Mouse (Mus musculus) kidney, postnatal 14 days (tissue): ENCODE data around the gene Cd248.

Source experiments
- DNase-seq: peaks from one replicate; pipeline ENCODE4 v3.0.0; 2022; ENCODE audit warnings: mixed read lengths

Gene Cd248

GRCm38 (mm10) chr19:5052166-5052822 is 15.6 kb upstream of the Cd248 start:
- DNase-seq: no peak

GRCm38 (mm10) chr19:5052853-5053252 is 15.0 kb upstream of the Cd248 start:
- DNase-seq: no peak

GRCm38 (mm10) chr19:5053909-5054308 is 14.0 kb upstream of the Cd248 start:
- peak; percentile 50 for DNase-seq

GRCm38 (mm10) chr19:5056251-5056650 is 11.6 kb upstream of the Cd248 start:
- peak; percentile 60 for DNase-seq

- no peak for DNase-seq
Observed at GRCm38 (mm10) chr19:5057876-5058775, 9.8 kb upstream of the Cd248 start.

- peak; percentile 52 for DNase-seq
Observed at GRCm38 (mm10) chr19:5058801-5059771, 8.8 kb upstream of the Cd248 start.

GRCm38 (mm10) chr19:5060365-5061330 is 7.2 kb upstream of the Cd248 start:
- DNase-seq: peak; percentile 33

- no peak for DNase-seq
Observed at GRCm38 (mm10) chr19:5062041-5062440, 5.8 kb upstream of the Cd248 start.

- no peak for DNase-seq
Observed at GRCm38 (mm10) chr19:5062446-5062845, 5.4 kb upstream of the Cd248 start.

- DNase-seq: no peak
Observed at GRCm38 (mm10) chr19:5065104-5065503, 2.8 kb upstream of the Cd248 start.

GRCm38 (mm10) chr19:5067040-5067799 is 658 bp upstream of the Cd248 start:
- DNase-seq: no peak

- DNase-seq: no peak
Observed at GRCm38 (mm10) chr19:5068570-5069234, 824 bp downstream of the Cd248 start.

GRCm38 (mm10) chr19:5069486-5069885 is 1.6 kb downstream of the Cd248 start:
- no peak for DNase-seq

- no peak for DNase-seq
Observed at GRCm38 (mm10) chr19:5069978-5070377, 2.1 kb downstream of the Cd248 start.

- DNase-seq: no peak
Observed at GRCm38 (mm10) chr19:5071077-5071476, 3.2 kb downstream of the Cd248 start.

GRCm38 (mm10) chr19:5071545-5072369 is 3.9 kb downstream of the Cd248 start:
- peak; percentile 88 for DNase-seq

- peak; percentile 49 for DNase-seq
Observed at GRCm38 (mm10) chr19:5072389-5073019, 4.6 kb downstream of the Cd248 start.

GRCm38 (mm10) chr19:5073028-5073427 is 5.2 kb downstream of the Cd248 start:
- DNase-seq: peak; percentile 68

- no peak for DNase-seq
Observed at GRCm38 (mm10) chr19:5073518-5073917, 5.6 kb downstream of the Cd248 start.
